ENCODE assay signal across 8 mouse cellular contexts in genomic region chr13:54691737-54692136, GRCm38 (mm10). TPM values are rescaled to one million over a fixed set of nuclear protein-coding genes. Genes with fewer than 3 reads are reported as not detected.
DNase-seq lines count a peak whose midpoint lies in the region; ATAC-seq and TF ChIP-seq lines count a peak whose summit lies in the region.

No protein-coding gene starts in this region.

- intact Hi-C loops in gastrocnemius, postnatal 36 days (cut with DNase I), result no loop called here

- H3K4me1 ChIP-seq in kidney, adult 2 months (ENCODE audit: control insufficient read depth, insufficient read depth, low read length), result peaks cover 13% of the 10 kb centered on the region; the same call in 1 of the 2 replicates
- H3K4me1 ChIP-seq in cortical plate, adult 2 months (ENCODE audit: control insufficient read depth, insufficient read depth, low read length), result peaks cover 10% of the 10 kb centered on the region
- peaks cover 31% of the 10 kb centered on the region for H3K4me1 ChIP-seq in limb, embryonic 13.5 days

- no peaks in the 10 kb centered on the region for H3K27me3 ChIP-seq in kidney, adult 2 months (replicated peaks; ENCODE audit: control insufficient read depth, insufficient read depth, low read length)
- no peaks in the 10 kb centered on the region for H3K27me3 ChIP-seq in limb, embryonic 13.5 days

- H3K9ac ChIP-seq in limb, embryonic 13.5 days, result peak overlapping the region; percentile 94

- peak; percentile 14 for DNase-seq in kidney, adult 2 months
- DNase-seq in kidney, adult 8-10 months, result no peak
- DNase-seq in layer of hippocampus, postnatal 10 days (ENCODE audit: low spot score in 2 of 2), result no peak
- DNase-seq in adrenal gland, postnatal 10 days, result no peak
- DNase-seq in gastrocnemius, postnatal 36 days, result no peak

- TF ChIP-seq CTCF in kidney, adult 2 months (conservative IDR thresholded peaks at IDR 0.05; ENCODE audit: insufficient read depth, insufficient read length, low read depth, low read length), result no peak
- no peak for TF ChIP-seq CTCF in cortical plate, adult 2 months (IDR thresholded peaks at IDR 0.05; ENCODE audit: extremely low read depth, insufficient read depth, low read length)

- H3K36me3 ChIP-seq in kidney, adult 2 months (ENCODE audit: control insufficient read depth, insufficient read depth, low read length), result no peaks in the 10 kb centered on the region
- H3K36me3 ChIP-seq in limb, embryonic 13.5 days, result no peaks in the 10 kb centered on the region

- ATAC-seq in limb, embryonic 13.5 days (ENCODE audit: low FRiP score, low read depth), result no peak
- ATAC-seq in neutrophil, adult 5-6 weeks (ENCODE audit: extremely low read depth, insufficient number of reproducible peaks, low FRiP score, poor library complexity, severe bottlenecking), result peak; percentile 25

- no peak for TF ChIP-seq POLR2A in kidney, adult 2 months (IDR thresholded peaks at IDR 0.05; ENCODE audit: low read depth, low read length)
- no peak for TF ChIP-seq POLR2A in cortical plate, adult 2 months (IDR thresholded peaks at IDR 0.05; ENCODE audit: extremely low read depth, insufficient read depth, low read length)

- H3K4me3 ChIP-seq in kidney, adult 2 months (ENCODE audit: insufficient read depth, low read depth, low read length), result no peak overlapping the region
- peak overlapping the region; percentile 96; the same call in 1 of the 2 replicates for H3K4me3 ChIP-seq in cortical plate, adult 2 months (ENCODE audit: insufficient read depth, low read length)
- peak overlapping the region; percentile 96 for H3K4me3 ChIP-seq in limb, embryonic 13.5 days

- H3K27ac ChIP-seq in kidney, adult 2 months (ENCODE audit: insufficient read depth, low read depth, low read length), result no peak overlapping the region
- H3K27ac ChIP-seq in cortical plate, adult 2 months (ENCODE audit: insufficient read depth, low read length), result no peak overlapping the region
- no peak overlapping the region for H3K27ac ChIP-seq in limb, embryonic 13.5 days

- H3K4me2 ChIP-seq in limb, embryonic 13.5 days (replicated peaks), result peak overlapping the region; percentile 98

- no peaks in the 10 kb centered on the region for H3K9me3 ChIP-seq in limb, embryonic 13.5 days

RNA-seq across cellular contexts. Expression of gene Rnf44, which starts 2.0 kb away (rescaled TPM):
- 191 and 192 TPM in 2 replicates for polyA plus RNA-seq in kidney, adult 2 months (2012; rRNA removed)
- polyA plus RNA-seq in cortical plate, adult 2 months (2012; rRNA removed), result 129 and 131 TPM in 2 replicates
- 57.3 and 60.4 TPM in 2 replicates for polyA plus RNA-seq in limb, embryonic 13.5 days (2015; fragmentation: Nextera tagmentation; extraction: Ambion mirVana)
- 98.7 and 112 TPM in 2 replicates for total RNA-seq in neutrophil, adult 5-6 weeks (2017)
- 100 to 1,000 TPM in 1 of 2 experiments, 10 to 100 TPM in 1; 95.0 to 114 TPM for total RNA-seq in layer of hippocampus, postnatal 10 days (2021)
- 100 to 1,000 TPM; 100 to 114 TPM for total RNA-seq in adrenal gland, postnatal 10 days (2021)
- total RNA-seq in gastrocnemius, postnatal 36 days (2021), result 10 to 100 TPM; 21.7 to 27.2 TPM

RNA-seq across cellular contexts. Expression of gene Cdhr2, which starts 9.5 kb away (rescaled TPM):
- polyA plus RNA-seq in kidney, adult 2 months (2012; rRNA removed), result 31.3 and 37.9 TPM in 2 replicates
- 0.25 and 0.29 TPM in 2 replicates for polyA plus RNA-seq in cortical plate, adult 2 months (2012; rRNA removed)
- 0.05 TPM in 2 replicates for polyA plus RNA-seq in limb, embryonic 13.5 days (2015; fragmentation: Nextera tagmentation; extraction: Ambion mirVana)
- total RNA-seq in neutrophil, adult 5-6 weeks (2017), result not detected in 2 replicates
- total RNA-seq in layer of hippocampus, postnatal 10 days (2021), result under 1 TPM; 0.16 to 0.20 TPM
- total RNA-seq in adrenal gland, postnatal 10 days (2021), result 1 to 10 TPM in 1 of 2 experiments, under 1 TPM in 1; 0.85 to 2.1 TPM
- not detected for total RNA-seq in gastrocnemius, postnatal 36 days (2021)

RNA-seq across cellular contexts. Expression of gene Gprin1, which starts 57.9 kb away (rescaled TPM):
- 0.03 and 0.04 TPM in 2 replicates for polyA plus RNA-seq in kidney, adult 2 months (2012; rRNA removed)
- 57.2 and 62.1 TPM in 2 replicates for polyA plus RNA-seq in cortical plate, adult 2 months (2012; rRNA removed)
- 0.15 and 0.20 TPM in 2 replicates for polyA plus RNA-seq in limb, embryonic 13.5 days (2015; fragmentation: Nextera tagmentation; extraction: Ambion mirVana)
- total RNA-seq in neutrophil, adult 5-6 weeks (2017), result not detected in 2 replicates
- total RNA-seq in layer of hippocampus, postnatal 10 days (2021), result 100 to 1,000 TPM; 204 TPM
- total RNA-seq in adrenal gland, postnatal 10 days (2021), result 1 to 10 TPM; 3.4 to 4.8 TPM
- total RNA-seq in gastrocnemius, postnatal 36 days (2021), result not detected

Comparison
In these comparisons a context has a peak if more than half of its experiments do, and no peak if none do; other contexts are left out.
1. RNA of gene Gprin1, which starts 57.9 kb away (total RNA-seq): 204 TPM in layer of hippocampus, postnatal 10 days; 3.4 to 4.8 TPM in adrenal gland, postnatal 10 days, not detected in gastrocnemius, postnatal 36 days and not detected in neutrophil, adult 5-6 weeks; every median in the first group is over 10 times any median in the second.